Mouse (Mus musculus): Measurements from ENCODE around the gene Grpel1. TPM values are rescaled to one million over a fixed set of nuclear protein-coding genes. Genes with fewer than 3 reads are reported as not detected.

Grpel1 gene
- polyA plus RNA-seq, 1 experiment from 2014 or later, result 42.3 TPM

GRCm38 (mm10) chr5:36445028-36445427, 19.8 kb upstream of the Grpel1 start:
- WGBS, result 30% methylated on average over 8 of the region's 8 CpGs
- no peaks in the 10 kb centered on the region for H3K36me3 ChIP-seq
- no peaks in the 10 kb centered on the region for H3K9me3 ChIP-seq (replicated peaks)
- H3K4me2 ChIP-seq (replicated peaks), result no peak overlapping the region
- no peak overlapping the region for H3K9ac ChIP-seq
- H3K4me1 ChIP-seq, result peaks cover 4% of the 10 kb centered on the region; the same call in 1 of the 2 replicates
- no peak for ATAC-seq (ENCODE audit: low FRiP score)
- no peak overlapping the region for H3K27ac ChIP-seq
- H3K27me3 ChIP-seq, result peaks cover 6% of the 10 kb centered on the region; the same call in 1 of the 2 replicates
- H3K4me3 ChIP-seq, result no peak overlapping the region

GRCm38 (mm10) chr5:36446166-36446890, 18.5 kb upstream of the Grpel1 start:
- WGBS, result 41% methylated on average over 9 of the region's 9 CpGs
- Histone ChIP-seq H3K27ac (no peak overlapping the region), H3K4me1 (peaks cover 6% of the 10 kb centered on the region), H3K27me3 (peaks cover 6% of the 10 kb centered on the region; the same call in 1 of the 2 replicates), H3K36me3 (no peaks in the 10 kb centered on the region), H3K9ac (no peak overlapping the region), H3K9me3 (replicated peaks) (no peaks in the 10 kb centered on the region), H3K4me3 (no peak overlapping the region), H3K4me2 (replicated peaks) (no peak overlapping the region)
- ATAC-seq (ENCODE audit: low FRiP score), result no peak

- Histone ChIP-seq H3K4me3 (no peak overlapping the region), H3K4me1 (peaks cover 6% of the 10 kb centered on the region), H3K36me3 (no peaks in the 10 kb centered on the region), H3K27ac (no peak overlapping the region), H3K9ac (no peak overlapping the region), H3K27me3 (peaks cover 6% of the 10 kb centered on the region; the same call in 1 of the 2 replicates), H3K4me2 (replicated peaks) (no peak overlapping the region), H3K9me3 (replicated peaks) (no peaks in the 10 kb centered on the region)
- WGBS, result 90% methylated on average over 12 of the region's 12 CpGs
- ATAC-seq (ENCODE audit: low FRiP score), result no peak
These were observed 16.9 kb upstream of the Grpel1 start for GRCm38 (mm10) chr5:36447872-36448271.

- no peaks in the 10 kb centered on the region for H3K27me3 ChIP-seq
- H3K27ac ChIP-seq, result no peak overlapping the region
- no peaks in the 10 kb centered on the region for H3K9me3 ChIP-seq (replicated peaks)
- H3K36me3 ChIP-seq, result no peaks in the 10 kb centered on the region
- peaks cover 6% of the 10 kb centered on the region for H3K4me1 ChIP-seq
- WGBS, result 74% methylated on average over 6 of the region's 6 CpGs
- no peak overlapping the region for H3K4me3 ChIP-seq
- no peak overlapping the region for H3K9ac ChIP-seq
- no peak overlapping the region for H3K4me2 ChIP-seq (replicated peaks)
- no peak for ATAC-seq (ENCODE audit: low FRiP score)
These were observed 15.0 kb upstream of the Grpel1 start for GRCm38 (mm10) chr5:36449710-36450358.

- no peaks in the 10 kb centered on the region for H3K27me3 ChIP-seq
- no peaks in the 10 kb centered on the region for H3K36me3 ChIP-seq
- H3K9me3 ChIP-seq (replicated peaks), result no peaks in the 10 kb centered on the region
- peaks cover 2% of the 10 kb centered on the region; the same call in 1 of the 2 replicates for H3K4me1 ChIP-seq
- 26% methylated on average over 7 of the region's 10 CpGs for WGBS
- H3K4me3 ChIP-seq, result no peak overlapping the region
- no peak overlapping the region for H3K27ac ChIP-seq
- no peak overlapping the region for H3K9ac ChIP-seq
- no peak for ATAC-seq (ENCODE audit: low FRiP score)
- no peak overlapping the region for H3K4me2 ChIP-seq (replicated peaks)
These were observed 13.7 kb upstream of the Grpel1 start for GRCm38 (mm10) chr5:36451119-36451518.

- H3K4me3 ChIP-seq, result no peak overlapping the region
- no peaks in the 10 kb centered on the region for H3K36me3 ChIP-seq
- H3K4me2 ChIP-seq (replicated peaks), result no peak overlapping the region
- 61% methylated on average over 10 of the region's 10 CpGs for WGBS
- H3K27me3 ChIP-seq, result no peaks in the 10 kb centered on the region
- H3K4me1 ChIP-seq, result peaks cover 2% of the 10 kb centered on the region; the same call in 1 of the 2 replicates
- ATAC-seq (ENCODE audit: low FRiP score), result no peak
- no peak overlapping the region for H3K27ac ChIP-seq
- H3K9ac ChIP-seq, result no peak overlapping the region
- no peaks in the 10 kb centered on the region for H3K9me3 ChIP-seq (replicated peaks)
These were observed 12.9 kb upstream of the Grpel1 start for GRCm38 (mm10) chr5:36451872-36452389.

GRCm38 (mm10) chr5:36452821-36453220, 12.0 kb upstream of the Grpel1 start:
- Histone ChIP-seq H3K4me2 (replicated peaks) (no peak overlapping the region), H3K36me3 (no peaks in the 10 kb centered on the region), H3K4me3 (no peak overlapping the region), H3K27me3 (no peaks in the 10 kb centered on the region), H3K27ac (no peak overlapping the region), H3K9ac (no peak overlapping the region), H3K9me3 (replicated peaks) (no peaks in the 10 kb centered on the region), H3K4me1 (peaks cover 2% of the 10 kb centered on the region; the same call in 1 of the 2 replicates)
- ATAC-seq (ENCODE audit: low FRiP score), result no peak
- 86% methylated on average over 6 of the region's 6 CpGs for WGBS

GRCm38 (mm10) chr5:36457706-36458105, 7.1 kb upstream of the Grpel1 start:
- Histone ChIP-seq H3K4me3 (no peak overlapping the region), H3K9ac (no peak overlapping the region), H3K4me1 (no peaks in the 10 kb centered on the region; the same call in 1 of the 2 replicates), H3K27me3 (no peaks in the 10 kb centered on the region), H3K4me2 (replicated peaks) (no peak overlapping the region), H3K36me3 (no peaks in the 10 kb centered on the region), H3K9me3 (replicated peaks) (no peaks in the 10 kb centered on the region), H3K27ac (no peak overlapping the region)
- 83% methylated on average over 4 of the region's 4 CpGs for WGBS
- ATAC-seq (ENCODE audit: low FRiP score), result no peak

GRCm38 (mm10) chr5:36458926-36459325, 5.9 kb upstream of the Grpel1 start:
- Histone ChIP-seq H3K9me3 (replicated peaks) (no peaks in the 10 kb centered on the region), H3K4me2 (replicated peaks) (no peak overlapping the region), H3K36me3 (no peaks in the 10 kb centered on the region), H3K27me3 (no peaks in the 10 kb centered on the region), H3K4me1 (peaks cover 4% of the 10 kb centered on the region), H3K4me3 (no peak overlapping the region), H3K27ac (no peak overlapping the region), H3K9ac (no peak overlapping the region)
- ATAC-seq (ENCODE audit: low FRiP score), result no peak
- 14% methylated on average over 4 of the region's 4 CpGs for WGBS

GRCm38 (mm10) chr5:36460712-36461111, 4.1 kb upstream of the Grpel1 start:
- Histone ChIP-seq H3K27ac (no peak overlapping the region), H3K27me3 (no peaks in the 10 kb centered on the region), H3K4me1 (peaks cover 13% of the 10 kb centered on the region), H3K36me3 (no peaks in the 10 kb centered on the region), H3K4me3 (no peak overlapping the region), H3K9ac (no peak overlapping the region), H3K4me2 (replicated peaks) (no peak overlapping the region), H3K9me3 (replicated peaks) (no peaks in the 10 kb centered on the region)
- ATAC-seq (ENCODE audit: low FRiP score), result no peak
- WGBS, result 74% methylated on average over 2 of the region's 2 CpGs

- H3K9me3 ChIP-seq (replicated peaks), result no peaks in the 10 kb centered on the region
- 74% methylated on average over 2 of the region's 2 CpGs for WGBS
- no peak for ATAC-seq (ENCODE audit: low FRiP score)
These were observed 3.6 kb upstream of the Grpel1 start for GRCm38 (mm10) chr5:36461231-36461630.

GRCm38 (mm10) chr5:36462810-36463209, 2.0 kb upstream of the Grpel1 start:
- H3K27me3 ChIP-seq, result no peaks in the 10 kb centered on the region
- ATAC-seq (ENCODE audit: low FRiP score), result no peak

More at GRCm38 (mm10) chr5:36461231-36461630, 3.6 kb upstream of the Grpel1 start:
- Histone ChIP-seq H3K9ac (no peak overlapping the region), H3K4me1 (peaks cover 19% of the 10 kb centered on the region), H3K4me3 (no peak overlapping the region), H3K27me3 (no peaks in the 10 kb centered on the region), H3K27ac (no peak overlapping the region), H3K36me3 (no peaks in the 10 kb centered on the region), H3K4me2 (replicated peaks) (no peak overlapping the region)

More at GRCm38 (mm10) chr5:36462810-36463209, 2.0 kb upstream of the Grpel1 start:
- Histone ChIP-seq H3K4me2 (replicated peaks) (no peak overlapping the region), H3K9ac (no peak overlapping the region), H3K4me3 (no peak overlapping the region), H3K4me1 (peaks cover 22% of the 10 kb centered on the region), H3K9me3 (replicated peaks) (no peaks in the 10 kb centered on the region), H3K27ac (no peak overlapping the region), H3K36me3 (no peaks in the 10 kb centered on the region)
- 22% methylated on average over 7 of the region's 7 CpGs for WGBS
